Mouse (Mus musculus) retina, embryonic 14.5 days (tissue): ENCODE measurements around the gene Meiob.
A peak's percentile ranks its signal among the peaks of the same experiment; 100 is the strongest.

ENCODE experiments used
- DNase-seq: peaks from one replicate; pipeline ENCODE4 v3.0.0-alpha.2; 2015; ENCODE audit warnings: low spot score

Gene Meiob

DNA sequence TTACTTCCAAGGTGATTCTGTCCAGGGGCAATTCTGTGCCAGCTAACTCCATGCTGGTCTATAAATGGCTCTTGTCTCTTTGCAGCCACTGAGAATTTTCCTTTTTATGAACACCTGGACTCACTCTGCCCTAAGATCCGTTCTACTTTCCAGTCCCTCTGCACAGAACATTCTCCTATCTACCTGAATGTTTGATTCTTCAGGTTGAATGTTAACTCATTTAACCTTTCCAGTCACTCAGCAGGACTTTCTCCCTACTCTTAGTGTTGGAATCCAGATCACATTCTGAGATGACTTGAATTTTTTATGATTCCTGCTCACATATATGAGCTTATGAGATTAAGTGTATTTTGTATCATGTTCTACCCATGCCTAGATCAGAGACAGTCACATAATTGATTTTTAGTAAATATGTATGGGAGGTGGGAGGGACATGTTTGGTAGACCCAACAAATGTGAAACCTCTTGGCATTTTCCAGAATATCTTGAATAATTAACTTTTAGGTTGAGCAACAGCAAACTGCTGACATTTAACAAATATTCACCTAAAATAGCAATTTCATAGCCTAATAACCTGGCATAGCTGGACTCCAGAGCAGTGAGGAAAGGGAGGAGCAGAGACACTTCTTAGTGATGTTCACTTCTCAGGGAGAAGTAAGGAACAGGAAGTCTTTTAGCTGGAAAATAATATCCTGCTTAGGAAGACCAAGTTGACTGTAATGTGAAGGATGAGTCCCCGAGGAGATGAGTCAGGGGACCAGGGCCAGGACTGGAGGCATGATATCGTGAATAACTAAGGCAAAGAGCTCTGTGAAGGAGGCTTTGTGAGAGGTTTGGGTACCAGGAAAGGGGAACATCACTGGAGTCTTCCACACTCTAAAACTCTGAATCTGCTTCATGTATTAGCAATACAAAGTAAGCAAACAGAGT lies 17.5 kb downstream of the Meiob start:
- no peak for DNase-seq

DNA sequence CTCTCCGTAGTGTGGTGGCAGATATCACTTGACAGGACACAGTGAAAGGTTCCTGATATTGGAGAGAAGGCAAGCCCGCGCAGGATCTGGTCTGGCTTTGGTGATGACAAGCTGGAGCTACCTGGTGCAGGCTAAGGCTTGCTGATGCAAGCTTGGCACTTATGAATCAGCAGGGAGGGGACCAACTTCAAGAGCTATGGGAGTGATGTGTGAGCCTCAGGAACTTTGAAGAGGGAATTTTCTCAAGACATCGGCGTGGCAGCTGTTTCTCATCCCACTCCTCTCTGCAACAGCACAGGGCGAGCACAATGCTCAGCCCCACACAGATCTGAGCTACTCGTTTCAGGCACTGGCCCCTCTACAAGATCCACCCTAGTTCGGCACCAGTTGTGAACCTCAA lies 35.8 kb downstream of the Meiob start, which contains the start of gene Hagh:
TSS of gene Hagh (plus strand) at position 302 of the 400 bp plus-strand sequence.
- DNase-seq: no peak

GRCm38 (mm10) chr17:24840341-24840740 lies 36.3 kb downstream of the Meiob start:
- no peak for DNase-seq

GRCm38 (mm10) chr17:24841133-24841532 lies 37.0 kb downstream of the Meiob start:
- peak; percentile 4 for DNase-seq

DNA sequence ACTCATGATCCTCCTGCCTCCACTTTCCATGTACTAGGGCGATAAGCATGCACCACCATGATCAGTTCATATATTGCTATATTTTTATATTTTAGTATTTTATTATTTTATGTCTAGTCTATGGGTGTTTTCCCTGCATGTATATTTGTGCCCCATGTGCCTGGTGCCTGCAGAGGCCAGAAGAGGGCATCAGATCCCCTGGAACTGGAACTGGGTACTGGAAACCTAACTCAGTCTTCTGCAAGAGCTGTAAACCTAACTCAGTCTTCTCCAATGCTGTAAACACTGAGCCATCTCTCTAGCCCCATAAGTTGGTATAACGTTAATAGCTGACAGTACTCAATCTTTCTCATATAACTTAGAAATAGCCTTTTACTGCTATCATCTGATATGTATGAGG lies 38.5 kb downstream of the Meiob start:
- DNase-seq: no peak

GRCm38 (mm10) chr17:24844525-24844924 lies 40.4 kb downstream of the Meiob start:
- no peak for DNase-seq

GRCm38 (mm10) chr17:24847386-24847785 lies 43.3 kb downstream of the Meiob start:
- DNase-seq: no peak

- DNase-seq: no peak
These were observed 44.5 kb downstream of the Meiob start for GRCm38 (mm10) chr17:24848600-24849031.

GRCm38 (mm10) chr17:24849733-24850064 lies 45.6 kb downstream of the Meiob start:
- DNase-seq: no peak

DNA sequence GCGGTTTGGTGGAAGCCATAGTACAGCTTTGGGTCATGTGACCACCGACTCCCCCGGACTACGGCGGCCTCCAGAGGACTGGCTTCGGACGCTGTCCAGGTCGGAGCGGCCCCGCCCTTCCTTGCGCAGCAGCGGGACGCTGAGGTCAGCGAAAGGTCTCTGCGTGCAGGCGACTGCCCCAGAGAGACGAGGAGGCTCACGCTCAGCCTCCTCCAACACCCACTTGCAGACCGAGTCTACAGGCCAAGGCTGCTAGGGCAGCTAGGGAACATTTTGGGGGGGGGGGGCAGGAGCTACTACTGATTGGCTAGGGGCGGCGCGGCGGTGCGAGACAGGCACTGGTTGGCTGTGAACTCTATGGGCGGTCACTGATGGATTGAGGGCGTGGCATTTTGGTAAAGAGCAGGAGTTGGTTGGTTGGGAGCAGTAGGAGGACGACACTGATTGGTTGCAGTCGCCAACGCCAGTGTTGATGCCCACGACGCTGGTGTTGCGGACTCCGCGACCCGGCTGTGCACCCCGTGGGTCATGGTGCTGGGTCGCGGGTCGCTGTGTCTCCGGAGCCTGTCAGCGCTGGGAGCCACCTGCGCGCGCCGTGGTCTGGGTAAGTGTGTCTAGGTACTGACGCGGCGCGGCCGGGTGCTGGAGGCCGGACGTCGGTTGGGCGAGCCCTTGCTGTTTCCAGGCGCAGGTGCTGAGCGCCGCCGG lies 46.1 kb downstream of the Meiob start, which contains the start of gene Fahd1:
TSS of gene Fahd1 (minus strand) at position 300 of the 708 bp plus-strand sequence.
- DNase-seq: peak; percentile 98

- no peak for DNase-seq
These were observed 46.7 kb downstream of the Meiob start for GRCm38 (mm10) chr17:24850773-24851127.

- DNase-seq: no peak
These were observed 47.5 kb downstream of the Meiob start for GRCm38 (mm10) chr17:24851381-24852125.

- no peak for DNase-seq
These were observed 51.9 kb downstream of the Meiob start for GRCm38 (mm10) chr17:24855838-24856464.

GRCm38 (mm10) chr17:24856589-24856988 lies 52.5 kb downstream of the Meiob start:
- no peak for DNase-seq

- DNase-seq: no peak
These were observed 53.9 kb downstream of the Meiob start for GRCm38 (mm10) chr17:24857831-24858470.

- no peak for DNase-seq
These were observed 54.9 kb downstream of the Meiob start for GRCm38 (mm10) chr17:24858967-24859366.

- no peak for DNase-seq
These were observed 56.0 kb downstream of the Meiob start for GRCm38 (mm10) chr17:24860076-24860475.

DNA sequence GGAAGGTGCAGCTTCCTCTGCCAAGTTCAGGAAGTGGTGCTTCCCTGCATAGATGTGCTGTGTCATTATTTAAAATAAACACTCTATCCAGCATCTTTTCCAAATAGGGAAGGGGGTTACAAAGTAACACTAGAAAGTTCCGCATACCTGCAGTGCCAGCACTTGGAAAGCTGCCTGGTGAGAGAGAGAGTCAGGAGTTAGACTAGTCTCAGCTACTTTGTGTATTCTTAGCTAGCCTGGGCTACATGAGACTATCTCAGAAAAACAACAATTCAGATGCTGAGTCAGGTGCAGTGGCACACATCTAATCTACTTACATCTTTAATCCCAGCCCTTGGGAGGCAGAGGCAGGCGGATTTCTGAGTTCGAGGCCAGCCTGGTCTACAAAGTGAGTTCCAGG lies 57.7 kb downstream of the Meiob start:
- no peak for DNase-seq

DNA sequence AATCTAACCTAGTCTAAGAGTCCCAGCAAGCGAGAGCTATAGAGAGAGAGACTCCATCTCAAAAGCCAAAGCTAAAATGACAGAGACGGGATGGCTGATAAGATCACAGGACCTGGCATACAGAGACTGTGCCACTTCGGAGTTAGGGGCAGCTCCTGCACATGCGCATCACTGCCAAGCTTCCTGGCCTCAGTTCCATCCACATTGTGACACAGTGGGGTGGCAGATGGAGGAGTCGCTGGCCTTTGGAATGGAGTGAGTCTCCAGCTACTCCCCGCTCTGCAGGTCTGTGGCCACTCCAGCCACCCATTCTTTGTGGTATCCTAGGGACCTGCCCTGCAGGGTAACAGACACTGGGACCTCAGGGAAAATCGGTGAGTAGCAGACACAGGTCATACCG lies 61.7 kb downstream of the Meiob start, which contains the start of gene Igfals:
TSS of gene Igfals (plus strand) at position 222 of the 400 bp plus-strand sequence.
- no peak for DNase-seq

GRCm38 (mm10) chr17:24867914-24868313 lies 63.8 kb downstream of the Meiob start:
- no peak for DNase-seq

- DNase-seq: no peak
These were observed 69.8 kb downstream of the Meiob start for GRCm38 (mm10) chr17:24873695-24874404.
